Mouse (Mus musculus) liver, adult 2 months (tissue): ENCODE measurements around the gene Ppp1r14a.

Experiments used
- CTCF ChIP-seq: fragments of 200-500 bp; IDR thresholded peaks from 2 replicates; pipeline ENCODE4 v1.5.1; 2011; ENCODE audit warnings: low read depth, low read length, control low read depth
- POLR2A ChIP-seq: fragments of 200-500 bp; IDR thresholded peaks from 2 replicates; pipeline ENCODE4 v1.6.1; 2011; ENCODE audit warnings: low read length, control low read depth; ENCODE audit not compliant: insufficient read depth; ENCODE audit errors: extremely low read depth

GRCm38 (mm10) chr7:29288079-29288478 lies 1.0 kb upstream of the Ppp1r14a start:
- TF ChIP-seq POLR2A (no peak), CTCF (no peak)
